Mouse (Mus musculus) brain, embryonic 14.5 days (tissue): ENCODE measurements around the gene Rbm24.

Source experiments
- CTCF ChIP-seq: fragments of 200-500 bp; IDR thresholded peaks from 2 replicates; pipeline ENCODE4 v1.5.1; 2012; ENCODE audit warnings: inconsistent platforms, mild to moderate bottlenecking, moderate library complexity, borderline replicate concordance; ENCODE audit not compliant: insufficient read depth, insufficient read length; ENCODE audit errors: extremely low read depth
- POLR2A ChIP-seq: fragments of 200-500 bp; IDR thresholded peaks from 2 replicates; pipeline ENCODE4 v1.6.1; 2012; ENCODE audit warnings: mild to moderate bottlenecking, inconsistent platforms, borderline replicate concordance; ENCODE audit not compliant: poor library complexity, insufficient read depth, insufficient read length, severe bottlenecking; ENCODE audit errors: extremely low read depth

DNA sequence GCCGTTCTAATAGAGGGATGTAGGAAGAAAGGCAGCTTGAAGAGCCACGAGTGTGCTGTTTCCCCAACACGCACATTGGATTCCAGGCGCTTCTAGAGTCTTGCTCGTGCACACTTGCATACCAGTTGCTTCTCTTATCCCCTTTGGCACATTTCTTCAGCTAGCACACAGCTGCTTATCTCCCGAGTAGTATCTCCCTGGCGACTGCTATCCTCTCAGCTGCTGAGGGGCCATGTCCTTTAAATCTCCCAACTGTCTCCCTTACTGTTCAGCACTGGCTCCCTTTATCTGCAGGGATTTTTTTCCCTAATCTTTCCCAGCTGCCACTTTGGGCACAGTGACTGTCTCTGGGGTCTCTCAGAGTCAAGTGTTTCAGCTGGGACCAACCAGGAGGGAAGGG is 25.8 kb downstream of the Rbm24 start:
- TF ChIP-seq POLR2A = no peak
- no peak for TF ChIP-seq CTCF
